In the genomic region with DNA sequence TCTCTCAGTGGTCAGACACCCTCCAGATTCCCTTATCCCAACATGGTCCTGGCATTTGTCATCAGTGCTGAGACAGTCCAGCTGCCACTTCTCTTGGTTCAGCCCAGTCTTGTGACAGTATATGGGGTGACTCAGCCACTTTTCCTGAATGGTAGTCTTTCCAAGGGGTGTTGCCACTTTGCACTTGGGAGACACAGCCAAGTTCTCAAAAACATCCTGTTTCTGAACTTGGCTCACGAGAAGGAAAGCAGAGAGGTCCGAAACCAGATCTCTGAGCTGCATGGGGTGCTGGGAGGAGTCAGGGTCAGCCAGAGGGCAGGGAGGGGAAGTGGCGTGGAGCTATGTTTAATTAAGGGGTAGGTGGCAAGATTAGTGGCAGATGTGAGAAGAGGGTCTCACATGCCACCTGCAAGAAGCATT, we compare ENCODE assay signal across 8 mouse cellular contexts. TPM values are rescaled to one million over a fixed set of nuclear protein-coding genes. Genes with fewer than 3 reads are reported as not detected.
DNase-seq lines count a peak whose midpoint lies in the region; ATAC-seq and TF ChIP-seq lines count a peak whose summit lies in the region.

No protein-coding gene starts in this region.

- ATAC-seq in hematopoietic stem cell, adult 5-6 weeks (replicated peaks in 1 of 2; ENCODE audit: insufficient read depth in 1 of 2, low FRiP score in 2 of 2, low TSS enrichment in 1 of 2, low read depth in 1 of 2, poor library complexity in 2 of 2, severe bottlenecking in 2 of 2), result peak; percentile 55 to 57
- no peak for ATAC-seq in inflammation-experienced regulatory T-cells, adult 6 months

- intact Hi-C loops in left cerebral cortex, postnatal 14 days (cut with DNase I), result no loop called here

- peak; percentile 5 for DNase-seq in embryo, embryonic 11 days
- DNase-seq in embryo, embryonic 10 days (ENCODE audit: low spot score), result no peak
- peak; percentile 62 for DNase-seq in lung, postnatal 14 days
- DNase-seq in cerebellum, adult 11 months, result no peak
- DNase-seq in left cerebral cortex, postnatal 14 days (ENCODE audit: low spot score in 2 of 2), result no peak

- H3K4me3 ChIP-seq in embryonic fibroblast, embryonic 13.5 days (ENCODE audit: insufficient read depth, low read length), result no peak overlapping the region

- peak overlapping the region; percentile 43; the same call in 1 of the 2 replicates for H3K27ac ChIP-seq in embryonic fibroblast, embryonic 13.5 days (ENCODE audit: insufficient read depth, low read length)

- no peak for TF ChIP-seq CTCF in embryonic fibroblast, embryonic 13.5 days (IDR thresholded peaks at IDR 0.05; ENCODE audit: borderline replicate concordance, insufficient read depth, low read length)

- no peak for TF ChIP-seq POLR2A in embryonic fibroblast, embryonic 13.5 days (IDR thresholded peaks at IDR 0.05; ENCODE audit: low read depth, low read length)

- peaks cover 19% of the 10 kb centered on the region for H3K4me1 ChIP-seq in embryonic fibroblast, embryonic 13.5 days (ENCODE audit: control insufficient read depth, insufficient read depth, low read length)

RNA-seq across cellular contexts. Expression of gene Insig1, which starts 34.0 kb away (rescaled TPM):
- polyA plus RNA-seq in embryonic fibroblast, embryonic 13.5 days (2011; ENCODE audit: insufficient read length, low read depth, missing spikeins), result 53.7 and 56.0 TPM in 2 replicates
- 46.3 and 85.8 TPM in 2 replicates for total RNA-seq in hematopoietic stem cell, adult 5-6 weeks (2017)
- total RNA-seq in left cerebral cortex, postnatal 14 days (2021), result 10 to 100 TPM; 71.4 to 76.6 TPM
- polyA plus RNA-seq in inflammation-experienced regulatory T-cells, adult 6 months (2017; shearing (Covaris generic)), result 10 to 100 TPM; 22.3 to 43.4 (median 26.7) TPM

Comparison
In these comparisons a context has a peak if more than half of its experiments do, and no peak if none do; other contexts are left out.
1. DNase-seq: peak in embryo, embryonic 11 days (single experiment) and lung, postnatal 14 days (single experiment); none in embryo, embryonic 10 days (single experiment), cerebellum, adult 11 months (single experiment) and left cerebral cortex, postnatal 14 days (0 of 2).